Mouse (Mus musculus): ENCODE results near the gene Psmf1. TPM values are rescaled to one million over a fixed set of nuclear protein-coding genes. Genes with fewer than 3 reads are reported as not detected.

Gene Psmf1
- polyA plus RNA-seq, 1 experiment from 2014 or later = 54.2 TPM

- H3K9ac ChIP-seq (replicated peaks) = no peak overlapping the region
- H3K4me3 ChIP-seq (ENCODE audit: low read depth, low read length) = no peak overlapping the region
- H3K9me3 ChIP-seq (ENCODE audit: low read length) = no peaks in the 10 kb centered on the region
- no peaks in the 10 kb centered on the region for H3K27me3 ChIP-seq (ENCODE audit: insufficient read depth, low read length)
- no peak for TF ChIP-seq CTCF (IDR thresholded peaks at IDR 0.05; ENCODE audit: low read depth)
- no peak for TF ChIP-seq EP300 (IDR thresholded peaks at IDR 0.05; ENCODE audit: low read depth)
- no peak overlapping the region for H3K4me2 ChIP-seq (ENCODE audit: low read depth, low read length)
- ATAC-seq = no peak
- no peaks in the 10 kb centered on the region for H3K36me3 ChIP-seq (replicated peaks; ENCODE audit: insufficient read depth, low read length)
- 68% methylated on average over 5 of the region's 5 CpGs for WGBS (ENCODE audit: insufficient replicate concordance)
- H3K27ac ChIP-seq (ENCODE audit: low read depth) = no peak overlapping the region
- no peak for DNase-seq
- H3K4me1 ChIP-seq (ENCODE audit: insufficient read depth) = no peaks in the 10 kb centered on the region
These were observed 7.3 kb upstream of the Psmf1 start for GRCm38 (mm10) chr2:151751330-151751729.

- Histone ChIP-seq H3K9ac (replicated peaks) (no peak overlapping the region), H3K4me3 (ENCODE audit: low read depth, low read length) (no peak overlapping the region), H3K36me3 (replicated peaks; ENCODE audit: insufficient read depth, low read length) (no peaks in the 10 kb centered on the region), H3K9me3 (ENCODE audit: low read length) (no peaks in the 10 kb centered on the region), H3K27ac (ENCODE audit: low read depth) (no peak overlapping the region), H3K27me3 (ENCODE audit: insufficient read depth, low read length) (no peaks in the 10 kb centered on the region), H3K4me1 (ENCODE audit: insufficient read depth) (peaks cover 5% of the 10 kb centered on the region; the same call in 1 of the 2 replicates), H3K4me2 (ENCODE audit: low read depth, low read length) (no peak overlapping the region)
- DNase-seq = peak; percentile 82
- peak; percentile 58; the same call in 1 of the 2 replicates for ATAC-seq
- WGBS (ENCODE audit: insufficient replicate concordance) = 38% methylated on average over 19 of the region's 19 CpGs
- peak; percentile 89 for TF ChIP-seq CTCF (IDR thresholded peaks at IDR 0.05; ENCODE audit: low read depth)
- no peak for TF ChIP-seq EP300 (IDR thresholded peaks at IDR 0.05; ENCODE audit: low read depth)
These were observed 4.1 kb upstream of the Psmf1 start for GRCm38 (mm10) chr2:151747847-151748705.

- Histone ChIP-seq H3K27ac (ENCODE audit: low read depth) (peak overlapping the region; percentile 84), H3K36me3 (replicated peaks; ENCODE audit: insufficient read depth, low read length) (no peaks in the 10 kb centered on the region), H3K4me3 (ENCODE audit: low read depth, low read length) (no peak overlapping the region), H3K9me3 (ENCODE audit: low read length) (no peaks in the 10 kb centered on the region), H3K4me2 (ENCODE audit: low read depth, low read length) (peak overlapping the region; percentile 61), H3K27me3 (ENCODE audit: insufficient read depth, low read length) (no peaks in the 10 kb centered on the region), H3K4me1 (ENCODE audit: insufficient read depth) (peaks cover 40% of the 10 kb centered on the region), H3K9ac (replicated peaks) (peak overlapping the region; percentile 18; the same call in 1 of the 2 replicates)
- 49% methylated on average over 6 of the region's 6 CpGs for WGBS (ENCODE audit: insufficient replicate concordance)
- ATAC-seq = peak; percentile 65
- TF ChIP-seq EP300 (IDR thresholded peaks at IDR 0.05; ENCODE audit: low read depth) (peak; percentile 95), CTCF (IDR thresholded peaks at IDR 0.05; ENCODE audit: low read depth) (no peak)
- peak; percentile 67 for DNase-seq
These were observed 921 bp downstream of the Psmf1 start for GRCm38 (mm10) chr2:151742850-151743679.

GRCm38 (mm10) chr2:151742084-151742483, 1.9 kb downstream of the Psmf1 start:
- no peak for ATAC-seq
- no peak overlapping the region for H3K4me3 ChIP-seq (ENCODE audit: low read depth, low read length)
- no peaks in the 10 kb centered on the region for H3K27me3 ChIP-seq (ENCODE audit: insufficient read depth, low read length)
- peaks cover 40% of the 10 kb centered on the region for H3K4me1 ChIP-seq (ENCODE audit: insufficient read depth)
- 0 out of 2 replicates have a peak overlapping the region, but pooled peaks have one; percentile 18 for H3K9ac ChIP-seq (replicated peaks)
- no peak for DNase-seq
- no peaks in the 10 kb centered on the region for H3K9me3 ChIP-seq (ENCODE audit: low read length)
- no peak for TF ChIP-seq CTCF (IDR thresholded peaks at IDR 0.05; ENCODE audit: low read depth)
- no peak for TF ChIP-seq EP300 (IDR thresholded peaks at IDR 0.05; ENCODE audit: low read depth)
- no peaks in the 10 kb centered on the region for H3K36me3 ChIP-seq (replicated peaks; ENCODE audit: insufficient read depth, low read length)
- peak overlapping the region; percentile 84 for H3K27ac ChIP-seq (ENCODE audit: low read depth)
- WGBS (ENCODE audit: insufficient replicate concordance) = 57% methylated on average over 1 of the region's 1 CpGs
- H3K4me2 ChIP-seq (ENCODE audit: low read depth, low read length) = 0 out of 2 replicates have a peak overlapping the region, but pooled peaks have one; percentile 85

- Histone ChIP-seq H3K27me3 (ENCODE audit: insufficient read depth, low read length) (no peaks in the 10 kb centered on the region), H3K4me2 (ENCODE audit: low read depth, low read length) (peak overlapping the region; percentile 85), H3K27ac (ENCODE audit: low read depth) (peak overlapping the region; percentile 84), H3K4me3 (ENCODE audit: low read depth, low read length) (peak overlapping the region; percentile 81), H3K9me3 (ENCODE audit: low read length) (no peaks in the 10 kb centered on the region), H3K36me3 (replicated peaks; ENCODE audit: insufficient read depth, low read length) (no peaks in the 10 kb centered on the region), H3K9ac (replicated peaks) (peak overlapping the region; percentile 86), H3K4me1 (ENCODE audit: insufficient read depth) (peaks cover 43% of the 10 kb centered on the region)
- ATAC-seq (peak; percentile 78), DNase-seq (peak; percentile 89)
- TF ChIP-seq EP300 (IDR thresholded peaks at IDR 0.05; ENCODE audit: low read depth) (peak; percentile 73), CTCF (IDR thresholded peaks at IDR 0.05; ENCODE audit: low read depth) (peak; percentile 14; the same call in 1 of the 2 replicates)
- under 1% methylated on average over 61 of the region's 61 CpGs for WGBS (ENCODE audit: insufficient replicate concordance)
These were observed 3.1 kb downstream of the Psmf1 start for GRCm38 (mm10) chr2:151740741-151741526.

All from liver, postnatal 0 days (tissue).